In genomic region chr1:40936729-40937128, GRCm38 (mm10) we compare ENCODE assay signal across 20 mouse cellular contexts.
DNase-seq lines count a peak whose midpoint lies in the region; TF ChIP-seq lines count a peak whose summit lies in the region.
"Had no signal": no experiment of that assay in that cellular context is flagged by ENCODE, and none has a peak within 500 bp of the region (broad histone marks: within the 10 kb centered on the region; RNA-seq: fewer than 3 reads in every experiment).

No protein-coding gene starts in this region.

- H3K4me3 ChIP-seq in C2C12 (ENCODE audit: insufficient read depth, poor library complexity, severe bottlenecking) (no peak overlapping the region), myocyte (no peak overlapping the region)

- H3K36me3 ChIP-seq in C2C12 (ENCODE audit: control insufficient read depth, insufficient read depth) (no peaks in the 10 kb centered on the region), myocyte (ENCODE audit: control insufficient read depth, insufficient read depth) (no peaks in the 10 kb centered on the region)
- H3K36me3 ChIP-seq: G1E had no signal

- no peak for TF ChIP-seq CTCF in C2C12 (IDR thresholded peaks at IDR 0.05; ENCODE audit: control insufficient read depth, insufficient read depth, insufficient read length)

- H3K27me3 ChIP-seq in C2C12 (ENCODE audit: control insufficient read depth, insufficient read depth, insufficient read length) (no peaks in the 10 kb centered on the region), myocyte (ENCODE audit: control insufficient read depth, insufficient read depth, insufficient read length) (no peaks in the 10 kb centered on the region)
- H3K27me3 ChIP-seq: CH12.LX had no signal

- H3K79me3 ChIP-seq in C2C12 (ENCODE audit: low read depth), result no peaks in the 10 kb centered on the region

- peak; percentile 13 for DNase-seq in brain, adult 2 months (ENCODE audit: low read depth, low spot score)
- DNase-seq in spleen, postnatal 10 days (ENCODE audit: low spot score in 2 of 2), result no peak
- no peak for DNase-seq in testis, postnatal 14 days (ENCODE audit: low spot score)
- no peak for DNase-seq in frontal cortex, postnatal 10 days (ENCODE audit: low spot score in 2 of 2)
- DNase-seq: adrenal gland, adult 2 months; adrenal gland, adult 8-10 months; adrenal gland, postnatal 10 days; adrenal gland, postnatal 14 days; adrenal gland, postnatal 25 days; adrenal gland, postnatal 36 days; B cell, adult 2 months; cerebellum, adult 11 months; cerebellum, adult 11-12 months; cerebellum, adult 18-20 months; cerebellum, adult 2 months; cerebellum, adult 8-10 months had no signal

- H3K4me2 ChIP-seq in myocyte (ENCODE audit: low read depth), result no peak overlapping the region

- no peak for TF ChIP-seq POLR2A in myocyte (IDR thresholded peaks at IDR 0.05; ENCODE audit: insufficient read length, low read depth)

- H3K79me2 ChIP-seq in C2C12 (ENCODE audit: control insufficient read depth, insufficient read depth) (no peaks in the 10 kb centered on the region), myocyte (ENCODE audit: control insufficient read depth, insufficient read depth) (no peaks in the 10 kb centered on the region)

- no peak overlapping the region for H3ac ChIP-seq in C2C12 (ENCODE audit: control insufficient read depth, insufficient read length, low read depth)
- no peak overlapping the region for H3ac ChIP-seq in myocyte (ENCODE audit: control insufficient read depth, insufficient read length)

TF ChIP-seq in C2C12, 6 proteins besides CTCF, POLR2A, EP300 and RAD21:
- TF ChIP-seq MYOD1 (IDR thresholded peaks at IDR 0.05; ENCODE audit: control insufficient read depth, insufficient read length, low read depth) (peak; percentile 32), CEBPB (IDR thresholded peaks at IDR 0.05; ENCODE audit: low read depth) (no peak)

TF ChIP-seq in myocyte, 11 proteins besides CTCF, POLR2A, EP300 and RAD21:
- TF ChIP-seq MYOG (IDR thresholded peaks at IDR 0.05; ENCODE audit: control insufficient read depth in 1 of 3, insufficient read depth in 1 of 3, insufficient read length in 2 of 3, low read depth in 2 of 3), result peak in 1 of 3 experiments; percentile 20
- peak in 2 of 3 experiments; percentile 75 to 81 for TF ChIP-seq MYOD1 (IDR thresholded peaks at IDR 0.05; ENCODE audit: control insufficient read depth in 1 of 3, insufficient read length in 2 of 3, low read depth in 2 of 3)
- TF ChIP-seq REST (IDR thresholded peaks at IDR 0.05; ENCODE audit: insufficient read depth, insufficient read length), result no peak
- TF ChIP-seq USF1 (IDR thresholded peaks at IDR 0.05; ENCODE audit: low read depth), result no peak
- no peak for TF ChIP-seq POLR2AphosphoS2 (IDR thresholded peaks at IDR 0.05; ENCODE audit: insufficient read length, low read depth)
TF ChIP-seq in myocyte: peak in this region for 2.
